Mouse (Mus musculus) erythroid progenitor cell, adult 5-6 weeks (primary cell): ENCODE results near the gene Ttk. TPM values are rescaled to one million over a fixed set of nuclear protein-coding genes. Genes with fewer than 3 reads are reported as not detected.

ENCODE experiments used
- ATAC-seq: replicated peaks from 2 replicates; pipeline ENCODE4 v1.8.0; 2016; ENCODE audit warnings: moderate number of reproducible peaks, mild to moderate bottlenecking, moderate TSS enrichment, inconsistent platforms; ENCODE audit not compliant: poor library complexity, low FRiP score, severe bottlenecking
- total RNA-seq, 2 experiments: library from RNA; stranded (forward) in 1 of 2; stranded (reverse) in 1 of 2; fragments of 150-400 nt in 1 of 2; fragments of 186-747, 209-891 nt in 1 of 2; gene quantifications; 2 replicates each; pipeline versions ENCODE4 v1.2.3 to v1.2.4; 2015 to 2017; ENCODE audit warnings: low replicate concordance in 2 of 2

Ttk gene
- total RNA-seq, 2 experiments from 2014 or later, result 65.8 to 84.0 TPM

- no peak for ATAC-seq
Observed at GRCm38 (mm10) chr9:83888214-83888613, 53.7 kb downstream of the Ttk start.

GRCm38 (mm10) chr9:83893073-83893472, 58.6 kb downstream of the Ttk start:
- ATAC-seq, result no peak

- ATAC-seq, result no peak
Observed at GRCm38 (mm10) chr9:83893767-83894330, 59.4 kb downstream of the Ttk start.

- ATAC-seq, result no peak
Observed at GRCm38 (mm10) chr9:83902086-83902485, 67.6 kb downstream of the Ttk start.

GRCm38 (mm10) chr9:83905820-83906219, 71.3 kb downstream of the Ttk start:
- no peak for ATAC-seq

- no peak for ATAC-seq
Observed at GRCm38 (mm10) chr9:83907017-83907416, 72.5 kb downstream of the Ttk start.

- ATAC-seq, result no peak
Observed at GRCm38 (mm10) chr9:83909836-83910235, 75.3 kb downstream of the Ttk start.

GRCm38 (mm10) chr9:83910926-83911325, 76.4 kb downstream of the Ttk start:
- no peak for ATAC-seq

Other genes with a start within 250 kb of the Ttk start
- not detected in 2 replicates for gene Elovl4, start 28.4 kb upstream of the Ttk start, total RNA-seq (2015; ENCODE audit: low replicate concordance)
- not detected in 2 replicates for gene Elovl4, start 28.4 kb upstream of the Ttk start, total RNA-seq (2017; ENCODE audit: low replicate concordance)
- gene Bckdhb, start 90.5 kb downstream of the Ttk start, total RNA-seq (2015; ENCODE audit: low replicate concordance), result 5.0 TPM in 1 of 2 replicates, not detected in the other
- not detected in 2 replicates for gene Bckdhb, start 90.5 kb downstream of the Ttk start, total RNA-seq (2017; ENCODE audit: low replicate concordance)